Mouse (Mus musculus) ES-Bruce4 (cell line): ENCODE results near the gene Rhd.

Experiments
- CTCF ChIP-seq: IDR thresholded peaks from one replicate; pipeline ENCODE4 v1.8.1; 2011; ENCODE audit warnings: low read depth, low read length
- EP300 ChIP-seq: IDR thresholded peaks from 2 replicates; pipeline ENCODE4 v1.6.1; 2011; ENCODE audit warnings: low read depth, low read length; ENCODE audit not compliant: insufficient read depth
- POLR2A ChIP-seq: IDR thresholded peaks from one replicate; pipeline ENCODE4 v1.8.1; 2011; ENCODE audit warnings: low read length; ENCODE audit not compliant: insufficient read depth

DNA sequence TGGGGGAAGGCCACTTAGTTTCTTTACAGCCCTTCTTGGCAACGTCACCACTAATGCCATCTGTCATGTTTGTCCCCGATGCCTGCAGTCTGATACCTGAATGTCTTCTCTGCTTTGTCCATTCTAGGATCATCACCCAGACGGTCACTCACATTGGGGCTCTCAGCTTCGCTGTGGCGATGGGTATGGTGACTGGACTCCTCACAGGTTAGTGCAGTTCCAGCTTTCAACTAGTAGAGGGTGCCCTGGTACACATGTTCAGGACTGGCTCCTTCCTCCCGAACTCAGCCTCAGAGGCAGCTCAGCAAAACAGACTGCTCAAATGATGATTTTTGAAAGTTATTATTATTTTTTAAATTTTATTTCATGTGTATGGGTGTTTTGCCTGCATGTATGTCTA, 27.8 kb downstream of the Rhd start:
- TF ChIP-seq CTCF (no peak), POLR2A (no peak), EP300 (no peak)
